Mouse (Mus musculus) testis, postnatal 14 days (tissue): Measurements from ENCODE around the gene Phip.

Source experiments
- DNase-seq: peaks from one replicate; pipeline ENCODE4 v3.0.0; 2021; ENCODE audit warnings: low spot score

The Phip gene

DNA sequence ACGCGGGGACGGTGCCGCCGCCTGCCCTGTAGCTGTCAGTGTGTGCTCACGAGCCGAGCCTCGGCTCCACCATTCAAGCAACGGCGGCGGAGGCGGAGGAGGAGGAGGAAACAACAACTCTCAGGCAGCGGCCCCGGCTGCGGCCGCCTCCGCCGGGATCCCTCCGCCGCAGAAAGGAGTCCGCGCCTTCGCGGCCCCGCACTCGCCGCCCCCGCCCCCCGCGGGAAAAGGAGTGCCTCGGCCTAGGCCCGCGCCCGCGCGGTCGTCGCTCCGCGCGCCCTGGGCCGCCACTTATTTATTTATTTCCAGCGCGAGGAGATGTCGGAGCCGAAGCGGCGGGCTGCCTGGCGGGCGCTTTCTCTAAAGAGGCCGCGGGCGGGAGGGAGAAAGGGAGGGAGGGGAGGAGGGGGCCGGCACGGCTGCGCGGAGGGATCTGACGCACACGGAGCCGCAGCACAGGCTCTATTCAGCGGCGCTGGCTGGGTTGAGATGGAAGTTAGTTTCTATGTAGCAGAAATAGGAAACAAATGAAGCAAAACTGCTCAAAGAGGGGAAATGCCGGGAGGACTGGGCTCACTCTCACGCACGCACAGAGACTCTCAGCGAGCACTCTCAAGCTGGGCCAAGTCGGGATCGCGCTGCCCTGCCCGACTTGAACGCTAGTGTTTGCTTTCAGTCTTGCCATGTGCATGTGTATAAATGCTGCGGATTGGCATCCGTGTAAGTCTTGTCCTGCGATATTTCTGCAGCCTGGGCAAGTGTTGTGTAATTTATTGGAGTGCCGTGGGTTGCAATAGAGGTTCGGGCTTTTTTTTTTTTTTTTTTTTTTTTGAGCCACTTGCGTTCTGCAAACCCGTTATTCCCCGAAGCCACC is at the start of gene Phip:
Gene Phip (minus strand): TSS at position 175 of the 874 bp plus-strand sequence.
- peak; percentile 94 for DNase-seq

- no peak for DNase-seq
These were observed 48.4 kb upstream of the Phip start for GRCm38 (mm10) chr9:83023724-83024123.

DNA sequence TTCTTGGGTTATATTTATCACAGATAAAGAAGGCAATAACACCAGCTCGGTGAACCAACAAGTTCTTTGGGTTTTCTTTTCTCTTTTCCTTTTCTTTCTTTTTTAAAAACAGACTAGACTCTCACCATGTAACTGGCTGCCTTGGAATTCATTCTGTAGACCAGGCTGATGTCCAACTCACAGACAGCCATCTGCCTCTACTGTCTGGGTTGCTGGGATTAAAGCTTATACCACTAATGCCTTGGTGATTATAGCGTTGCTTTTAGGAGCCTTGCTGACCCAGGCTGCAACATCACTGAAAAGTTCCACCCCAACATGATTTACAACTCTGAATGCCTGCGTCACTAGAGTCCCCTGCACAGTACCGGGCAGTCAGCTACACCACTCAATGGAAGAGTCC is 39.2 kb upstream of the Phip start:
- no peak for DNase-seq

DNA sequence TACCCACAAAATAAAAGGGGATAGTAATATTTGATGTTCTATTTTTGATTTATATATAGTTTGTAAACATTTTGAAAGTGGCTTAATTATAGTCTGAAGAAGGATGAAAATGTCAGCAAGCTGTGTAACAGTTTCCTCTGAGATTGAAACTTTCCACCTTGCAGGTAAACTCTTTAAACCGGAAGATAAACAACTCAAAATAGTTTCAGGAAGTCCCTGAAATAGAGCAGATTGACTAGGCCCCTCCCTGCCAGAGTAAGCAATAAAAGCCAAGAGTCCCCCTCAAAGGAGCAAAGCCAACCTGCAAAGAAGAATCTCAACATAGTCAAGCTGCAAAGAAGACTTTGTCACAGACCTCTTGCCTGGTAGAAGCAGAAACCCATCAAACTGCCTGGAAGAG is 33.0 kb upstream of the Phip start:
- no peak for DNase-seq

DNA sequence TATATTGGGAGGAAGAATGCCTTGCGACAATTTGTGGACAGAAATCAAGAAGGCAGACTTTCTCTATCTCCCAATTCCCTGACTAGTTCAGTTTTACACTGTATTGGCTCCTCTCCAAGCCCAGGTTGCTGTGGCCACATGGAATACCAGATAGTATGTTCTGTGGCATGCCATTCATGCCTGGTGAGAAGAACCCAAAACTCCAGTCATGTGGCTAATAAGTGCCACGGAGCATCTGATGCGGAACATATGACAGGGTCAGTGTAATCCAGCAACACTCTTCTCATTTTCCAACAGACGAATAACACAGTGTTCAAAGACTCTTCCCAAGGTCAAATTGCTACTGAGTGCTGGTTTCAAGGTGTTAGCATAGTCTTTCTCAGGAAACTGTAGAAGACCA is 26.0 kb upstream of the Phip start:
- no peak for DNase-seq

DNA sequence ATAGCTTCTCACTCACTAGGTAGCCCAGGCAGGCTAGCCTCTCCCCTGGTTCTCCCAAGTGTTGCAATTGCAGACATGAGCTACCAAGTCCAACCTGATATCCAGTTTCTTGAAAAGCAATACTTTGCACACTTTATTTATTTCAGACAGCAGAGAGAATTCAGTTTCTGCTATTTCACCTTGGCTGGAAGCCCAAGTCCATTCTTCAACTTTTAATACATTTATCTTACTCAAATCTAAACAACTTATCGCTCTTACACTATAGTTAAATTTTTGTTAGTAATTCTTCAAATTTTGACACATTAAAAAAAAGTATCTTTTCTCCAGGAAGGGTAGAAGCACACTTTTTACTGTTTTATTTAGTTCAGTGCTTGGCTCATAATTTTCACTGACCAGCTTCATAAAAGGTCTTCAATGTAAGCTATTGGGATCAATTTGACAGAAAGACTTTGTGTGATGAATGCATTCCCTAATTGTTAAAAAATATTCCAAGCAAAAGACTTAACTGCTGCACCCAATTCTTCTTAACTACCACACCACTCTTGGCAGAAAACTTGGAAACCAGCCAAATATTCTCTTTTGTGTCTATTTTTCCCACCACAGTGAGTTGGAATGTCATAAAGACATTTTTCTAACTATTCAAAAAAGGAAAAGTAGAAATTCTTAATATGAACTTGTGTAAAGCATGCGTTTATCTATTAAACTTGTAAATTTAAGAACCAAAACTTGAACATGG is 22.6 kb upstream of the Phip start:
- DNase-seq = no peak

DNA sequence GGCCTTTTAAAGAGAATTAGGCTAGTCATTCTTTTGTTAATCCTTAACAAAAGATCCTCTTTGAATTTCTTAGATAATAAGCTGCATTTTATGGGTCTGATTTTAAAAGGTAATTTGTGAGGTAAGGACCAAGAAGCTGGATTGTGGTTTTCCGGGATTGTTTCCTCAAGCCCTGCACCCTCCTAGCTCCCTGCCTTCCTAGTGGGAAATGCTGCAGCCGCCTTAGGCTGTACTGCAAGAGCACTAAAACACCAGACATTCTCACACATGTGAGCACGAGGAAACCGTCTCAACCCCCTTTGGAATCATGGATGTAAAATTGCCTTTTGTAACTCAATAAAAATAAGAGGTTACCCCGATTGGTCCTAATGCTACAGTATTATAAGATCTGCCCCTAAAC is 1.6 kb upstream of the Phip start:
- DNase-seq = no peak

DNA sequence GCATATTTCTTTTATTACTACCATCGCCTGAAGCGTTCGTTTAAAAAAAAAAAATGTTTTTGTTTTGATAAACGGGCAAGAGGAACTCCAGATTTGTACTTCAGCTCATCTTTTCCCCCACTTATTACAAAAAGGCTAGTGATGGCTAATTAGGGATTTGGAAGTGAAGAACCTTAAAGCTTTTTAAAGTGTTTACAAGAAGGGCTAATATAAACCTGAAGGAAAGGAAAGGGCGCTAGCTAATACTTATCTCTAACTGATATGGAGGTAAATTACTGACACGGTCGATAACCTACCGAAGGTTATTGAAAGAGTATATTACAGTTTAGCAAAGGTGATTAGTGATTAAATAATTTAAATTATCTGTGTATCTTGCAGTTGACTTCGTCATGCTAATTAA is 903 bp upstream of the Phip start:
- no peak for DNase-seq

- DNase-seq = no peak
These were observed 364 bp downstream of the Phip start for GRCm38 (mm10) chr9:82974962-82975341.

DNA sequence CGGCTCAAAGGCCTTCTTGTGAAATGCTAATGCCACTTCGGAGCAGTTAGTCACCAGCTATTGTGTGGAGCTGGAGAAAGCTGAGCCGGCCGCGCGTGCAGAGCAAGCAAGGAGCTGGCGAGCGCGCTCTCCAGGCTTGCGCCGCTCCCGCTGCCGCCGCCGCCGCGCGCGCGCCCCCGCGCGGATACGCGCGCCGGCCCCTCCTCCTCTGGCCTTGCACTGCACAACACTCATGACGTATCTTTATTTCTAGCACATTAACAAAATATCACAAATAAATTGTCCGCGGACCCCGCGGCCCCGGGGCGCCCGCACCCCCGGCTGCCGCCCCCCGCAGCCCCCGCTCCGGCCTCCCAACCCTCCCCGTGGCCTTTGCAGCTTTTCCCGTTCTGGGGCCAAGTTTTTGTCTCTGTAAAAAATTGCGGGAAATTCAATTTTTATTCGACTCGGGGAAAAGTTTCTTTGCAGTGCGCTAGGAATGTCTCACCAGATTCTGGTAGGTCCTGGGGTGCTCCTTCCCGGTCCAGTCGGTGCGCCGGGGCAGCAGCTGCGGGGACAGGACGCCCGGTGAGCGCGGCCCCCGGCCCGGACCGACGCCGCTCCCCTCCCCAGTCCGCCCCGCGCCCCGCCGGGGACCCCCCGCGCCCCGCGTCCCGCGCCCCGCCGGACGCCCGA is 992 bp downstream of the Phip start:
- DNase-seq = peak; percentile 86

DNA sequence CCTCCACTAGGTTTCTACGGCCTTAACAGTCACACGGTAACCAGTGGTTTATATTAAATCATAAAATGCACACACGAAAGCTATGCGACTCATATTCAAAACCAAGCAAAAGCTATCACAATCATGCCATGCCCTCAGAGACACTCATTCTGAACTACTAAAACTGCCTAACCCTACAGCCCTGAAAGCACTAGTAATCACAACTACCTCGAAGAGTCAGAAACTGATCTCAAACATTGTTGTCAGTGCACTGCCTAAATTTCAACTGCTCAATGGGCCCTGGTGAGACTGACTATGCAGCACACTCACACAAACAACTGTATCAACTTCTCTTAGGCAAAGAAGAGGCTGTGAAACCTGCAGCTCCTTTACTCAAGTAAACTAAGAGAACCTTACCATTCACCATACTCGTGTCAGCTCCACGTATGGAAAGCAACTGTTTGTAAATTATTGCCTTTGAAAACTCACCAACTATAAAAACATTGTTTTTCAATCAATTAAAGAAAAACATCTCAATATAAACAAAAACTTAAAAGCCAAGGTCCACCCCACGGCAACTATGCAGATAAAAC is 1.9 kb downstream of the Phip start:
- no peak for DNase-seq

DNA sequence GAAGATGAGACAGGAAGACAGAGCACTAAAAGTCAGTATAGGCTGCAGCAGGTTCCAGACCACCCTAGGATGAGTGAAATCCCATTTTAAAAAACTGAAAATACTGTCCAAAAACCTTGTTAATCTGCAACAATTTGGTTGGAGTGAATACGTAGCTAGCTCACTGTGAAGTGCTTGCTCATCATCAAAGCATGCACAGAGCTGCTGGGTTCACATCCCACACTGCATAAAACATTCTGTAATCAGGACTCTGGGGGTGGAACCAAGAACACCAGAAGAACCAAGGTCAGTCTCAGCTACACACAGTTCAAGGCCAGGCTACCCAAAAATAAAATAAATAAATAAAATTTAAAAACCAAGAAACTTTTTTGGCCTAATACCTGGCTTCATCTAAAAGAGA is 3.9 kb downstream of the Phip start:
- DNase-seq = peak; percentile 44

GRCm38 (mm10) chr9:82967076-82967621 is 8.2 kb downstream of the Phip start:
- DNase-seq = no peak

DNA sequence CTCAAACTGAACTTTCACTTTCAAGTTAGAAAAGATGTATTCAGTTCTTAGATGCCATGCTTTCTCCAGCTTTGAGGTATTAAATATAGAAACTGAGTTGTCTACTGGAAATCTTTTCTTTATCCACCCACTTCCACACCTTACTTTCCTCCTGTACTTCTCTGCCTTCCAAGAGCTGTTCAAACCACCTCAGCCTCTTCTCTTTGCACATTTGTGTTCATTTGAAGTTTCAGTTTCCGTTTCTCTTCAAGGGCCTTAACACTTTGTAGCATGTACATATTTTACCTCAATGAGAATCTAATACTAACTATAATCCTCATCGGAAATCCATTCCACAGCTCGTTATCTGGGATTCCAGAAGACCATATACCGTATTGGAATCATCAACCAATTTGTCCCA is 11.3 kb downstream of the Phip start:
- DNase-seq = no peak

- DNase-seq = no peak
These were observed 14.0 kb downstream of the Phip start for GRCm38 (mm10) chr9:82961352-82961751.

GRCm38 (mm10) chr9:82955267-82955666 is 20.0 kb downstream of the Phip start:
- no peak for DNase-seq

DNA sequence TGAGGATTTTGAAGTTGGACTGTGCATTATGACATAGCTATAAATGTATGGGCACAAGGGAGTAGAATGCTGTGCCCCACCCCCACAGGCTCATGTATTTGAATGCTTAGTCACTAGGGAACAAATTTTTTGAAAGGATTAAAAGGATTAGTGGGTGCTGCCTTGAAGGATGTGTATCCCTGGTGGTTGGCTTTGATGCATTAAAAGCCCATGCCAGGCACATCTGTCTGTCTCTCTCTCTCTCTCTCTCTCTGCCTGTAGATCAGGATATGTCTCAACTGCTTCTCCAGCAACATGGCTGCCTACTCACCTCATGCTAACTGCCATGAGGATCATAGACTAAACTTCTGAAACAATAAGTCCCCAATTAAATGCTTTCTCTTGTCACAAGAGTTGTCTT is 23.0 kb downstream of the Phip start:
- DNase-seq = no peak

GRCm38 (mm10) chr9:82951435-82952004 is 23.8 kb downstream of the Phip start:
- no peak for DNase-seq

DNA sequence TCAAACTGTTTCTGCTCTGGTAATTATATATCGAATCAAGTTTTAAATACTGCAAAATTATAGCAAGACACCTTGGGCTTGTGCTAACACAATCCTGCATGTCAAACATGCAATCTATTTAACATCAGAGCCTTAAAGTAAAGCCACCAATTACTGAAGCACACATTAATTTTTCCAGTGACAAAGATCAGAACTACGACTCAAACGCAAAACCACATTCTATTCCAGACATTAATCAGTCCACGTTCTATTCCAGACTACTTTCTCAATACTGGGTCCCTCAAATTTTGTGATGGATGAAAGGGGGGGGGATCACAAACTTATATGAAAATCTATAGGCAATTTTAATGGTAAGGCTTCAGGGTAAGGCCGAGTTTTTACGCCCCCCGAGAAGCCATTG is 68.1 kb downstream of the Phip start:
- no peak for DNase-seq

DNA sequence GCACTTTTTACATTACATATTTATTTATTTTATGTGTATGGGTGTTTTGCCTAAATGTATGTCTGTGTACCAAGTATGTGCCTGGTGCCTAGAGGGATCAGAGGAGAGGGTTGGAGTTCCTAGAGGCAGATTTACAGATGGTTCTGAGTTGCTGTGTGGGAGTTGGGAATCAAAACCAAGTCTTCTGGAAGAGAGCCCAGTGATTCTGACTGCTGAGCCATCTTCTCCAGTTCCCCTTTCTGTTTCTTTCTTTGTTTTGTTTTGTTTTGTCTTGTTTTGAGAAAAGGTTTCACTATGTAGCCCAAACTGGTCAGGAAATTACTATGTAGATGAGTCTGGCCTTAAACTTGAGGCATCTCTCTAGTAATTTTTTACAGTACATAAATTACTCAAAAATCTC is 86.7 kb downstream of the Phip start:
- no peak for DNase-seq

- no peak for DNase-seq
These were observed 91.1 kb downstream of the Phip start for GRCm38 (mm10) chr9:82884177-82884576.

GRCm38 (mm10) chr9:82877078-82877477 is 98.2 kb downstream of the Phip start:
- DNase-seq = no peak
